Mouse (Mus musculus): Measurements from ENCODE around the gene Chst15.

DNA sequence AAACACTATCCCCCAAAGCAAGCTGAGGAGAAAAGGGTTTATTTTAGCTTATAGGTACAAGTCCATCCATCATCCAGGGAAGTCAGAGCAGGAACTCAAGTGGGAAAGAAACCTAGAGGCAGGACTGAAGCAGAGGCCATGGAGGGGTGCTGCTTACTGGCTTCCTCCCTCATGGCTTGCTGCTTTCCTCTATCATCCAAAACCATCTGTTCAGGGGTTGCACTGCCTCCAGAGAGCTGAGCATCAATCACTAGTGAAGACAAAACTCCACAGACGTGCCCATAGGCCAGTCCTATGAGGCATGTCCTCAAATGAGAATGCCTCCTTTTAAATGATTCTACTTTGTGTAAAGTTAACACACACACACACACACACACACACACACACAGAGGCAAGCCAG is 13.2 kb upstream of the Chst15 start:
- TF ChIP-seq POLR2A (IDR thresholded peaks at IDR 0.05; ENCODE audit: borderline replicate concordance, control insufficient read depth, low read depth, low read length): no peak
- TF ChIP-seq CTCF (IDR thresholded peaks at IDR 0.05; ENCODE audit: control insufficient read depth, insufficient read depth, low read length): no peak

All from bone marrow, adult 2 months (tissue).